Mouse (Mus musculus) hematopoietic stem cell, adult 5-6 weeks (primary cell): ENCODE data around the gene Fcamr. TPM values are rescaled to one million over a fixed set of nuclear protein-coding genes. Genes with fewer than 3 reads are reported as not detected.

Source experiments
- ATAC-seq, 2 experiments: fragments of 125-278 bp in 1 of 2; replicated peaks in 1 of 2; 2 replicates each; pipeline ENCODE4 v1.8.0; 2016 to 2017; ENCODE audit warnings: inconsistent platforms in 2 of 2, mild to moderate bottlenecking in 2 of 2, moderate number of reproducible peaks in 2 of 2, low read depth in 1 of 2, moderate TSS enrichment in 1 of 2; ENCODE audit not compliant: low FRiP score in 2 of 2, poor library complexity in 2 of 2, severe bottlenecking in 2 of 2, insufficient read depth in 1 of 2, low TSS enrichment in 1 of 2
- total RNA-seq: library from RNA; stranded (forward); fragments of 172-1452, 232-1000 nt; gene quantifications from 2 replicates; pipeline ENCODE4 v1.2.3, GENCODE M21; 2017

Gene Fcamr
- not detected in 2 replicates for total RNA-seq

DNA sequence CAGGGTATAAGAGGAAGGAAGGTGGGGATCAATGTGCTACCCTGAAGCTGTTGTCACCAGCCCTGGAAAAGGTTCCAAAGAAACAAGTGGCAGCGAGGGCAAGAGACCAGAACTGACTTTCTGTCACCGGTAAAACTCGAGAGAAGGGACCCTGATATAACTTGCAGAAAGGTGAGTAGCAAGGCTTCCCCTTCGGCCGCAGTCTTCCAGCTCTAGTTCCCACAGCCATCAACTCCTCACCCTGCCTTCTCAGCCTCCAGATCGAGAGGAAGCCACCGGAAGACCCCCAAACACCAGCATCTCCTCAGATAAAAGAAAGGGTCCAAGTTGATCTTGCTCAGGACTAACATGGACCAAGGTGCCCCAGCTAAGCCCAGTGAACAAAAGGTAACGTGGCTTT lies at the start of gene Fcamr:
TSS of gene Fcamr (plus strand) at position 301 of the 400 bp plus-strand sequence.
- no peak for ATAC-seq

DNA sequence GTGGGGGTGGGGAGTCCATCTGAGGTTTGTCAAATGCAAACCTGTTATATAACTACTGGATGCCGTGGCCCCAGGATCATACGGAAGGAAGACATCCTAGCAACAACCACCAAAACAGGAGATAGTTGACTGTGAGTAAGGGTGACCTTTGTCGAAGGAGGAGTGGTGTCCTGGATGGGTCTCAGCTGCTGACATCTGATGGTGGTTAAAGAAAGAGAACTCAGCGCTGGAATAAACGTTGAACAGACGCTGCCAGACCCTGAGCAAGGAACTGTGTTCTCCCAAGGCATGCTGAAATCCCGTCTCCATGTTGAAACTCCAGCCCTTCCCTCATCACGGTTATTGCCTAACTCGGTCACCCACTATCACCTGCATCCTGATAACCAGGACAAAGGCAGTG lies 41.0 kb upstream of the Fcamr start:
- no peak for ATAC-seq

GRCm38 (mm10) chr1:130761597-130761996 lies 39.1 kb upstream of the Fcamr start:
- no peak for ATAC-seq

DNA sequence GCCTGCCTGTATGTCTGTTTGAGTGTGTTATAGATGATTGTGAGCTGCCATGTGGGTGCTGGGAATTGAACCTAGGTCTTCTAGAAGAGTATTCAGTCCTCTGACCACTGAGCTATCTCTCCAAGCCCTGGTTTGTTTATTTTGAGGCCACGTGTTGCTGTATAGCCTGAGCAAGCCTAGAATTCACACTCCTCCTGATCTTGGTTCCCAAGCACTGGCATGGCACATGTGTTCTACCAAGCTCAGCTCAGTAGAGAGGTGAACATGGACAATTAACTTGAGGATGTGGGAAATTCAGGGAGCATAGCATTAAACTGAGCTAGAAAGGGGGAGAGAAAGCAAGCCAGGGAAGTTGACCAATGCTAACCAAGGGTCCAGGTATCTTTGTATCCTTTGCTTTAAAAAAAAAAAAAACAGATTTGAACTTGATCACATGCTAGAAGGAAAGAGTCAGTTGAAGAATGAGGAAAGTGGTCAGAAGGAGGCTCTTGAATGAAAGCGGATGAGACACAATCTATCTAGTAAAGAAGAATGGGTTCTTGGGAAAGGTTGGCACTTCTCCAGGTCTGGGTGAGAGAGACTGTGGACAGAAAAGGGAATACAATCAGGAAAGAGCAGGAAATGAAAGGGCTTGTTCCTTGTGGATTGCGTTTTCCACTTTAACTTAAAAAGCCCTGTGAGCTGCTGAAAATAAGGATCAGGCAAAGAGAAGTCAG lies 38.5 kb upstream of the Fcamr start:
- ATAC-seq = no peak

DNA sequence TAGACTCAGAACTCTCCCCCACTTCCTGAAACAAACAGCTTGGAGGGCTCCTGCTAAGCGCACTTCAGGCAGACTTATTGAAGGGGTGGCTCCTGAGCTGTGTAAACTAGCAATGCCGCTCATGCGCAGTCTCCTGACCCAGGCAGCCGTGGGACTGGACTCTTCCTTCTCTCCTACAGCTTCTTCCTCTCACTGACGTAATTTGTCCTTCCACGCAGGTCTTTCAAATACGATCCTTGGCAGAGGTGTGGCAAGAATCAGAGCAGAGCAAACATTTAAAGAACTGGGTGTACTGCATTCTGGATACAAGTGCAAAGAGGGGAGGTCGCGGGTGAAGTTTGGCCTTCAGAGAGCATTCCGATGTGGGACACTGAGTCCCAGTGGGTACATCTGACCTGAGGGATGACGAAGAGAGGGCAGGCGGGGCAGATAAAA lies 36.7 kb upstream of the Fcamr start:
- ATAC-seq = peak; percentile 51 to 80; a peak in 3 of 4 replicates

GRCm38 (mm10) chr1:130767066-130767465 lies 33.6 kb upstream of the Fcamr start:
- ATAC-seq = no peak

GRCm38 (mm10) chr1:130769925-130770324 lies 30.8 kb upstream of the Fcamr start:
- ATAC-seq = no peak

DNA sequence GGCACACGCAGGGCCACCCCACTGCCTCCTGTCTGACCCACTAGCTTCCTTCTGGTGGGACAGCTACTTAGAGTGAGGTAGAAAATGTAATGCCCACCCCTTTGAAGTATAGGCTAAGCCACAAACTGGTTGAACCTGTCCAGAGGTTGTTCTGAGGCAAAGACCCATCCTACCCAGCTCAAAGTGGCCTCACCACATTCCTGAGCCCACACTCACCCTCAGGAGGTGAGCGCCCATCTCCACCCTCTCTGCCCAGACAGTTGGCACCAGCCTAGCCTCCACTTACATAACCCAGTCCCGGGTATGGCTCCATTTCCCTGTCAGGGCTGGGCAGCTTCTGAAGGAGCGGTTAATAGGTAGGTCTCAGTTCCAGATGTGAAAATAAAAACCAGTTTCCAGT lies 30.2 kb upstream of the Fcamr start:
- ATAC-seq = no peak

- no peak for ATAC-seq
Observed at GRCm38 (mm10) chr1:130770981-130771494, 29.7 kb upstream of the Fcamr start.

DNA sequence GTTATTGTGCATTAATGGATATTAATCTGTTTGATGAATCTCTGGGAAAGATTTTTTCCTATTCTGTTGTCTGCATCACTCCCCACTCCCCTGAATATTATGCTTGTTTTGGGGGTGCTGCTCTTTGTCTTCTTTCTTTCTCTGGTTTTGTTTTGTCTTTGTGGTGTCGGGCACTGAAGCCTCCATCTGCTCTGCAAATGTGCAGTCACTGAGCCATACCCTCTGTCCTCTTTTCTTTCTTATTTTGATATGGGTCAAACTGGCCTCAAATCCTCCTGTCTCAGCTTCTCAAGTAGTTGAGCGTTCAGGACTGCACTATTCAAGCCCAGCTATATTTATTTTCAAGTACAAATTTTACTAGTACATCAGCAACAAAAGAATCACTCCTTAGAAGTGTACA lies 25.5 kb upstream of the Fcamr start:
- no peak for ATAC-seq

DNA sequence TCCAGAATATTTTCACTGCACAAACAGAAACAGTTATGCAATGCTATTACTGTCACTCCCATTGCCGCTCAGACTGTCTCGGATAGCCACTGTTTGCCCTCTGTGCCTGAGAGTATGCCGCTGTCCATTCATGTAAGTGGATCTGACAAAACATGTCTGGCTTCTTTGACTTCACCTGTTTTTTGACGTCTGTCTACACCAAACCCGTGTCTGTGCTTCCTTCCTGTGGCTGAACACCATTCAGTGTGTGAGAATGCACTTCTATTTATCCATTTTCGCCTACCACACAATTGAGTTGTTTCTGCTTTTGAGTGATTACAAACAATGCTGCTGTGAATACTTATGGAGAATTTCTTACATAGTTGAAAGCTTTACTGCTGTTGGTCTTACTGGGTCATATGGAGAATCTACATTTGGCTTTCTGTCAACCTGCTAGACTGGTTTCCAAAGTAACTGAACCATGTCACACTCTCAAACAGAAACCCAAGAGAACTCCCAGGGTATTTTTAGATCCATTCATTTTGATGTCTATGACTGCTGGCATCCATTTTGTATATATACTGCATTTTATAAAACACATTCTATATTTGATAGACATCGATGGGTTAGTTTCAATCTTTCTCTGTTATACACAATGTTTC lies 24.9 kb upstream of the Fcamr start:
- ATAC-seq = no peak

- peak in 1 of 2 experiments; percentile 60; a peak in 2 of 4 replicates for ATAC-seq
Observed at GRCm38 (mm10) chr1:130776645-130777044, 24.1 kb upstream of the Fcamr start.

DNA sequence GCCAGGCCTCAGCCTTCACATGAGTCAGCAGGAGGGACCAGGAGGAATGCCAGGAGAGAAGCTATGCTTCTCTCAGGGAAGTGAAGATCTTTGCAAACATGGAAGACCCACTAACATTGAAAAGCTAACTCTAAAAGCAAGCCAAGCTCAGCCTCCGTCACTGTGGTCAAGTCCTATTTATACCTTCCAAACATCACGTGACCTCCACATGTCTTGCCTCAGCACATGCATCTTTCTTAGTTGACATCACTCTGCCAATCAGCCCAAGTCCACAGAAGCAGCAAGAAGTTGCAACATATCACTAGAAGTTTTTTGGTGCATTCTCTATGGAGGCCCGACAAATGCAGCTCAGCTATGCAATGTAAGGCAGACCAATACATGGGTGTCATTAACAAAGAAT lies 20.8 kb upstream of the Fcamr start:
- ATAC-seq = no peak

GRCm38 (mm10) chr1:130784054-130784453 lies 16.6 kb upstream of the Fcamr start:
- no peak for ATAC-seq

DNA sequence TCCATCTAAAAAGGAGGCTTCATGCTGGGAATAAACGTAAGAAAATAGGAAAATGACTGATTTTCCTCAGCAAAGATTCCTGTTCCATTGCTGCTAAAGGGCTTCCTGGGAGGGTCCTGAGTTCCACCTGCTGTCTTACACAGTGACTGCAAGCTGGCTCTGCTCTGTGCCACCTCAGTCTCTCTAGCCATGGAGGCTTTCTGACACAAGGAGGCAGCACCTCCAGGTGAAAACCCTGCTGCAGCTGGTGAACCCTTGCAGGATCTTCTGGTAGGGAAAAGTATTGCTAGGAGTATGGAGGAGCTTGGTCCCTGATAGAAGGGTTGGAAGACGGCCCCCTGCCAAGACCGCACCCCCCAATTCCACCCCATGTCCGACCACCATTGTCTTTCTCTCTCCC lies 13.7 kb upstream of the Fcamr start:
- ATAC-seq = peak; percentile 42 to 58

- no peak for ATAC-seq
Observed at GRCm38 (mm10) chr1:130789512-130790451, 10.9 kb upstream of the Fcamr start.

DNA sequence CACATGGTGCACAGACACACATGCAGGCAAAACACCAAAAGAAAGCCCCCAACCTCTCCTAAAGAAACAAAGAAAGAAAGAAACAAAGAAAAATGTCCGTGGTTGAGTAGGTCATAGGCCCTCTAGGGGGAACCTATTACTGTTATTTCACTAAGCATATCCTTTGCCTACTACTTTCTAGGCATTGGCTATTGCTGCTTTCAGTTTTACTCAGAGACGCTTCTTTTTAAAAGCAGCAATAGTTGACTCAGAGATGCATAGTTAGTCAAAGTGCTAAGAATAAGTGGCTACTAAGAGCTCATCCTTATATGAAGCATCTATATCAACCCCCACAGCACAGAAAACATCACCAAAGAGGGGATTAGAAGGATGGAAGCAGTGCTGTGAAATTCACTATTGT lies 5.4 kb upstream of the Fcamr start:
- no peak for ATAC-seq
